9 mouse cellular contexts compared by ENCODE assay signal in genomic region chr10:116789096-116789495, GRCm38 (mm10).
DNase-seq lines count a peak whose midpoint lies in the region; ATAC-seq lines count a peak whose summit lies in the region.
"Had no signal": no experiment of that assay in that cellular context is flagged by ENCODE, and none has a peak within 500 bp of the region (broad histone marks: within the 10 kb centered on the region; RNA-seq: fewer than 3 reads in every experiment).

No protein-coding gene starts in this region.

- no peaks in the 10 kb centered on the region for H3K27me3 ChIP-seq in hindbrain, embryonic 11.5 days (ENCODE audit: control insufficient read depth, insufficient read depth, low read length)
- H3K27me3 ChIP-seq in hindbrain, embryonic 14.5 days (ENCODE audit: control insufficient read depth, insufficient read depth, low read length), result no peaks in the 10 kb centered on the region
- no peaks in the 10 kb centered on the region for H3K27me3 ChIP-seq in midbrain, embryonic 15.5 days (replicated peaks)
- H3K27me3 ChIP-seq: liver, embryonic 13.5 days had no signal

- no peak overlapping the region for H3K9ac ChIP-seq in hindbrain, embryonic 11.5 days (ENCODE audit: low read depth, low read length)
- H3K9ac ChIP-seq in hindbrain, embryonic 14.5 days, result no peak overlapping the region
- H3K9ac ChIP-seq in midbrain, embryonic 15.5 days, result no peak overlapping the region
- H3K9ac ChIP-seq: liver, embryonic 13.5 days had no signal

- H3K9me3 ChIP-seq in hindbrain, embryonic 11.5 days (ENCODE audit: control insufficient read depth, low read length), result no peaks in the 10 kb centered on the region
- no peaks in the 10 kb centered on the region for H3K9me3 ChIP-seq in hindbrain, embryonic 14.5 days (ENCODE audit: control insufficient read depth, low read length)
- H3K9me3 ChIP-seq in midbrain, embryonic 15.5 days, result no peaks in the 10 kb centered on the region
- H3K9me3 ChIP-seq: liver, embryonic 13.5 days had no signal

- H3K4me3 ChIP-seq in hindbrain, embryonic 11.5 days (ENCODE audit: low read depth, low read length), result no peak overlapping the region
- no peak overlapping the region for H3K4me3 ChIP-seq in hindbrain, embryonic 14.5 days (replicated peaks; ENCODE audit: low read length)
- H3K4me3 ChIP-seq in midbrain, embryonic 15.5 days, result no peak overlapping the region
- H3K4me3 ChIP-seq: liver, embryonic 13.5 days had no signal

- H3K36me3 ChIP-seq in hindbrain, embryonic 11.5 days (ENCODE audit: control insufficient read depth, insufficient read depth, low read length), result no peaks in the 10 kb centered on the region
- no peaks in the 10 kb centered on the region for H3K36me3 ChIP-seq in hindbrain, embryonic 14.5 days (replicated peaks; ENCODE audit: control insufficient read depth, insufficient read depth)
- no peaks in the 10 kb centered on the region for H3K36me3 ChIP-seq in midbrain, embryonic 15.5 days (replicated peaks)
- H3K36me3 ChIP-seq: liver, embryonic 13.5 days had no signal

- H3K27ac ChIP-seq in hindbrain, embryonic 11.5 days (ENCODE audit: low read depth, low read length), result no peak overlapping the region
- H3K27ac ChIP-seq in hindbrain, embryonic 14.5 days, result no peak overlapping the region
- no peak overlapping the region for H3K27ac ChIP-seq in midbrain, embryonic 15.5 days
- H3K27ac ChIP-seq: liver, embryonic 13.5 days had no signal

- no peak overlapping the region for H3K4me2 ChIP-seq in hindbrain, embryonic 11.5 days (replicated peaks; ENCODE audit: low read depth, low read length)
- no peak overlapping the region for H3K4me2 ChIP-seq in hindbrain, embryonic 14.5 days (replicated peaks)
- H3K4me2 ChIP-seq in midbrain, embryonic 15.5 days, result no peak overlapping the region
- H3K4me2 ChIP-seq: liver, embryonic 13.5 days had no signal

- no peak for ATAC-seq in hindbrain, embryonic 11.5 days (ENCODE audit: low FRiP score)
- ATAC-seq in hindbrain, embryonic 14.5 days (ENCODE audit: low FRiP score), result no peak
- ATAC-seq in midbrain, embryonic 15.5 days (replicated peaks), result no peak

- DNase-seq in hindbrain, embryonic 11.5 days (ENCODE audit: low spot score), result peak; percentile 49
- no peak for DNase-seq in hindbrain, embryonic 14.5 days (ENCODE audit: low spot score)
- DNase-seq in A20 (ENCODE audit: low read depth, low spot score) (peak; percentile 74), MN1 (ENCODE audit: low spot score) (peak; percentile 44)
- peak; percentile 57 for DNase-seq in induced T-regulatory cell, adult 2 months (ENCODE audit: low read depth)
- DNase-seq in right cerebral cortex, postnatal 10 days (ENCODE audit: low spot score in 2 of 2), result peak; percentile 57 to 59
- DNase-seq in heart, adult 18-20 months, result no peak
- DNase-seq: liver, embryonic 13.5 days had no signal

- H3K4me1 ChIP-seq in hindbrain, embryonic 11.5 days (replicated peaks; ENCODE audit: control insufficient read depth, insufficient read depth, low read length), result no peaks in the 10 kb centered on the region
- no peaks in the 10 kb centered on the region for H3K4me1 ChIP-seq in hindbrain, embryonic 14.5 days (replicated peaks; ENCODE audit: control insufficient read depth, insufficient read depth, low read length)
- no peaks in the 10 kb centered on the region for H3K4me1 ChIP-seq in midbrain, embryonic 15.5 days
- H3K4me1 ChIP-seq: liver, embryonic 13.5 days had no signal

Comparison
In these comparisons a context has a peak if more than half of its experiments do, and no peak if none do; other contexts are left out.
1. DNase-seq: peak in hindbrain, embryonic 11.5 days (single experiment), A20 (single experiment), MN1 (single experiment), induced T-regulatory cell, adult 2 months (single experiment) and right cerebral cortex, postnatal 10 days (2 of 2); none in hindbrain, embryonic 14.5 days (single experiment) and heart, adult 18-20 months (0 of 2).